Mouse (Mus musculus) testis, adult 2 months (tissue): ENCODE results near the gene 5031439G07Rik.

Experiments used
- CTCF ChIP-seq: fragments of 200-500 bp; IDR thresholded peaks from 2 replicates; pipeline ENCODE4 v1.5.1; 2012; ENCODE audit warnings: low read depth, mild to moderate bottlenecking, inconsistent platforms, low read length, moderate library complexity; ENCODE audit not compliant: control insufficient read depth, insufficient read depth, insufficient replicate concordance
- POLR2A ChIP-seq: fragments of 200-500 bp; IDR thresholded peaks from 2 replicates; pipeline ENCODE4 v1.6.1; 2012; ENCODE audit warnings: low read depth, mild to moderate bottlenecking, inconsistent platforms, low read length, moderate library complexity; ENCODE audit not compliant: control insufficient read depth

- TF ChIP-seq CTCF (no peak), POLR2A (no peak)
Measured at GRCm38 (mm10) chr15:84919938-84920337, 68.4 kb downstream of the 5031439G07Rik start, which contains the start of gene Gm29666.
